Mouse (Mus musculus) kidney, postnatal 25 days (tissue): ENCODE results near the gene Bri3.
"Not testable (repeated sequence)": the region's sequence is repeated elsewhere in the genome, so short reads cannot be mapped to it uniquely, and the experiment has no call there.

ENCODE experiments used
- DNase-seq, 2 experiments: peaks; one replicate each; pipeline ENCODE4 v3.0.0; 2021; ENCODE audit warnings: mixed read lengths in 2 of 2

The Bri3 gene

DNA sequence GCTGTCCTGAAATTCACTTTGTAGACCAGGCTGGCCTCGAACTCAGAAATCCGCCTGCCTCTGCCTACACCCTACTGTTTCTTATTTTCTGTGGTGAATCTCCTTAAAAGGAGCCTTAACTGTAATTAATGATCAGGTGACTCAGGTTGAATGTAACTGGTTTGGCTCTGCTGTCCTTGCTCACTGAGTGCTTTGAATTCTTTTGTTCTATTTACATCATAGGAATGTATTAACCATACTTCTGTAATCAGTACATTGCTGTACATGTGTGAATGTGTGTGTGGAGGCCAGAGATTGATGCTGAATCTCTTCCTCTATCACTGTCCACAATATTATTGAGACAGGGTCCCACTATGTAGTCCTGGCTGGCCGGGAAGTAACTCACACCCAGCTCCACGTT lies 64.7 kb downstream of the Bri3 start:
- no peak for DNase-seq

DNA sequence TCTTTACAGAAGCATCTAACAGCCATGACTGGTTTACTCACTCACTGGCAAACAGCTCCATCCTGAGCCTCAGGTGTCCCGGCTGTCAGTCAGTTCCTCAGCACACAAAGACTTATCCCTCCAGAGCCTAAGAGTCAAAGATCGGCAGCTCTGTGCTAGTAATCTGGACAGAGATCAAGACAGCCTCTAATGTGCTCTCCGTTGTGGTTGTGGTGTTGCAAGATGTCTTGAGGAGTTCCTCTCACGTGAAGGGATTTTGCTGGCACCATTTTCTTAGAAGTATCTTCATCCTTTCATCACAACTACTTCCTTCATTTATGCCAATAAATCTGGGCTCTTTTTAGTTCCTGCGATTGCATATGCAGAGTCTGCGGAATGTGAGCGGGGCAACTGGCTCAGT lies 67.9 kb downstream of the Bri3 start:
- no peak for DNase-seq

DNA sequence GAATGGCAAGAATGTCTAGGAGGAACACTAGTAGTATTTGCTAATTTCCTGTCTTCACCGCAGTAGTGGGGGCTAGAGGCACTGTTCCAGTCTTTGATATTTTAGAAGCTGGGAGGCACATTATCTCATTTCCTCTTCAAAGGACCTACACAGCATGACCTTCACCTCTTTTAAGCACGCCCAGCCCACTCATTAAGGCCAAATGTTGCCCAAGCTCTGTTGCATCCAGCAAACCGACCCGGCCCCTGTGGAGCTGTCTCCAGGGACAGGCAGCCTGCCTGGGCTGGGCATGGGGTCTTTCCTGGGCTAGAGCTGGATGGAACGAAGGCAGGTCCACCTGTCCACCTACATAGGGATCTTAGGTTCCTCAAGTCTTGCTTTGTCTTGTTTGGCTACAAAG lies 69.1 kb downstream of the Bri3 start:
- DNase-seq: no peak

- DNase-seq: peak in 1 of 2 experiments; percentile 52
These were observed 70.7 kb downstream of the Bri3 start for GRCm38 (mm10) chr5:144314731-144315494.

GRCm38 (mm10) chr5:144316442-144316841 lies 72.2 kb downstream of the Bri3 start:
- no peak for DNase-seq

- no peak for DNase-seq
These were observed 73.2 kb downstream of the Bri3 start for GRCm38 (mm10) chr5:144317426-144317825.

DNA sequence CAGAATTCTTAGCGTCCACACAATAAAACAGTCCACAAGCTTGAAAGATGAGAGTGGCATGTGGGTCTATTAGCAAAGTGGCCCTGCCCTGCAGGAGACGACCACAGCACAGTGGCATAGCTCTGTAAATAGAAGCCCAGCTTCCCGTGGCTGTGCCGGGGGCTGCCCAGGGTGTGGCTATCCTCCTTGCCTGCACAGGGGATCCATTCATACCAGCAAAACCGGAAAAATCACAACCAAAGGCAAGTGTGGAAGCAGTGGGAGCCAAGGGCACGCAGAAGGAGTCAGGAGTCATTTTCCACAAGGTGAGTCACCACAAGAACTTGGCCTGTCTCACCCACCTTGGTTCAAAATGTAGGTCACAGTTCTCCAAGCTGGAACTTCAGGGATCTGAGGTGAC lies 74.0 kb downstream of the Bri3 start:
- DNase-seq: no peak

DNA sequence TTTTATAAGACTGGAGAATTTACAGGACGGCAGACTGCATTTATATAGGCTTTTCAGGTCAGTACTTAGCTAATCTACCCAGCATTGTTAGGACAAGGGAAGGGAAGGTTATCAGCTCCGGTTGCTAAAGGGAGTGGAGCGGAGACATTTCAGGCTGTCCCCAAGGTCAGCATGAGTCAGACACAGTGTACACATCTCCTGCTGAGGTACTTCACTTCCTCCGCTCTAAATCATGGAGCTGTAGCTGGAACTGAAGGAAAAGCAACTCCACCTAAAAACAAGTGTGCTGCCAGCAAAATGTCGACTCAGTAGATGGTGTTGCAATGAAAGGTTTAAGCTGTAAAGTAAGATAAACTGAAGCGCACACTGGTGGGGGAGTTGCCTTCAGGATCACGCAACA lies 77.4 kb downstream of the Bri3 start:
- DNase-seq: no peak

GRCm38 (mm10) chr5:144322717-144323116 lies 78.5 kb downstream of the Bri3 start:
- DNase-seq: no peak

GRCm38 (mm10) chr5:144334010-144334409 lies 89.8 kb downstream of the Bri3 start:
- DNase-seq: no peak

DNA sequence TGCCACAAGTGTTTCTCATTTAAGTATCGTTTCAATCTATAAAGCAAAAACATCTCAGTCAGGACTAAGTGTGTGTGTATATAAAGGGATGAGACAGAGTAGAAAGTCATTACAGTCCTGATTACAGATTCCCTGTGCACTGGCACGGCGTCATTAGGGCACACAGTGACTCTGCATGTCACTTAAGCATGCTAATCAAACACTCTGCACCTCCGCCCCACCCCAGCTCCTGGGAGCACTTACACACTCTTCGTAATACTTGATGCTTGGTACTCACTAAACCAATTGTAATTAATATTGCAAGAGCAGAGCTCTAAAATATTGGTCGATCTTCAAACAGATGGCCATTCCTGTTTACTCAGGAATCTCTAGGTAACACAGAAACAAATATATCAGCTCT lies 91.1 kb downstream of the Bri3 start:
- DNase-seq: not testable (repeated sequence)

- DNase-seq: no peak
These were observed 94.5 kb downstream of the Bri3 start for GRCm38 (mm10) chr5:144338787-144339186.

GRCm38 (mm10) chr5:144341085-144341484 lies 96.8 kb downstream of the Bri3 start:
- no peak for DNase-seq

- DNase-seq: no peak
These were observed 100.4 kb downstream of the Bri3 start for GRCm38 (mm10) chr5:144344592-144344991.

GRCm38 (mm10) chr5:144351185-144351584 lies 106.9 kb downstream of the Bri3 start:
- no peak for DNase-seq

GRCm38 (mm10) chr5:144352250-144353047 lies 108.2 kb downstream of the Bri3 start:
- DNase-seq: no peak

- DNase-seq: no peak
These were observed 112.7 kb downstream of the Bri3 start for GRCm38 (mm10) chr5:144356776-144357455.

- no peak for DNase-seq
These were observed 113.3 kb downstream of the Bri3 start for GRCm38 (mm10) chr5:144357551-144357880.

- peak; percentile 99 to 100 for DNase-seq
These were observed 113.8 kb downstream of the Bri3 start, which contains the start of gene Baiap2l1 for GRCm38 (mm10) chr5:144357881-144358591. Baiap2l1 (minus strand) TSS chr5:144358112.

GRCm38 (mm10) chr5:144358592-144358917 lies 114.3 kb downstream of the Bri3 start:
- no peak for DNase-seq

DNA sequence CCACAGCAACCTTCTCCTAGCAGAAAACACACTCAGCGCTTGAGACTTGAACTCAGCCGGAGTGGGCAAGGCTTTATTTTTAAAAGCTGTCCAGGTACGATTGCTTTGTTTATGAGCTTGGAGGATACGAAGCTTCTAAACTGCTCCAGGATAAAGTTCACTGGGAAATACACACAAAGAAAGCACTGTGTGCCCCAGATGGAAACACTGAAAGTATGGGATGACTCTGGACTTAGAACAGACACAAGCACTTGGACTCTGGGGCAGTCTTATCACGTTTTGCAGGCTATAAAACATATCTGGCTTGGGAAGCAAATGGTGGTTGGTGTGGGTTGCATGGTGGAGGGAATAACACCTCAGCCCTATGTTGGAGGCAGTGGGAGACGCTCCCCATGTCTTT lies 115.6 kb downstream of the Bri3 start:
- DNase-seq: peak in 1 of 2 experiments; percentile 47

DNA sequence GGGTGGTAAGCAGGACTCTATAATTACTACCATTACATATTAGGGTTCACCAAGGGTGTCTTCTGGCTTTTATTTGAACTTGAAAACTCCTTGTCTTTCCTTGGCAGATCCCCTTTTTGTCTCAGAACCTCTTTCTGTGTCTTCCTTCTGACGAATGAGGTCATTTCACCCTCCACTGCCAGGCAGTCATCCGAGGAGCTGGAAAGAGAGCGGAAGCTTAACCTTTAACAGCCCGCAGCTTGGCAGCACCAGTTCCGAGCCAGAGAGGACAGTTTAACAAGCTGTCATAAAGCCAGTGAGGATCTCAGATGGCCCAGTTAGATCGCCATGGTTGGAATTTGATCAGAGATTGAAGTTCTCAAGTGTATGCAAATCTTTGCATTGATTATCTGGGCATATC lies 116.1 kb downstream of the Bri3 start:
- peak; percentile 77 to 92 for DNase-seq
